Mouse (Mus musculus) stomach, embryonic 16.5 days (tissue): ENCODE results near the gene Arpc4. TPM values are rescaled to one million over a fixed set of nuclear protein-coding genes. Genes with fewer than 3 reads are reported as not detected.
"Not testable (repeated sequence)": the region's sequence is repeated elsewhere in the genome, so short reads cannot be mapped to it uniquely, and the experiment has no call there.

Experiments used
- ATAC-seq: fragments of 200-750 bp; cut with Nextera tagmentation; 2 replicates; pipeline ENCODE4 v1.8.0; 2017; ENCODE audit warnings: moderate number of reproducible peaks, moderate TSS enrichment; ENCODE audit not compliant: insufficient read depth, low FRiP score
- H3K27ac ChIP-seq: fragments of 300-500 bp; sonication (generic); 2 replicates; pipeline ENCODE4 v1.5.1; 2014; ENCODE audit warnings: low read length
- H3K27me3 ChIP-seq: fragments of 300-500 bp; sonication (generic); 2 replicates; pipeline ENCODE4 v1.6.1; 2014; ENCODE audit warnings: low read length, control low read depth, mixed read lengths; ENCODE audit not compliant: control insufficient read depth, insufficient read depth
- H3K36me3 ChIP-seq: fragments of 300-500 bp; sonication (generic); 2 replicates; pipeline ENCODE4 v1.6.1; 2014; ENCODE audit warnings: low read length; ENCODE audit not compliant: control insufficient read depth, insufficient read depth
- H3K4me1 ChIP-seq: fragments of 300-500 bp; sonication (generic); 2 replicates; pipeline ENCODE4 v1.6.1; 2014; ENCODE audit warnings: low read length, control low read depth, mixed read lengths; ENCODE audit not compliant: control insufficient read depth, insufficient read depth
- H3K4me2 ChIP-seq: fragments of 300-500 bp; sonication (generic); 2 replicates; pipeline ENCODE4 v1.6.1; 2014; ENCODE audit warnings: low read depth, low read length, mixed read lengths
- H3K4me3 ChIP-seq: fragments of 300-500 bp; sonication (generic); replicated peaks from 2 replicates; pipeline ENCODE4 v1.5.1; 2014; ENCODE audit warnings: mild to moderate bottlenecking, low read length
- H3K9ac ChIP-seq: fragments of 300-500 bp; sonication (generic); 2 replicates; pipeline ENCODE4 v1.6.1; 2014; ENCODE audit warnings: low read length
- H3K9me3 ChIP-seq: fragments of 300-500 bp; sonication (generic); replicated peaks from 2 replicates; pipeline ENCODE4 v1.6.1; 2016; ENCODE audit warnings: low read length, control low read depth; ENCODE audit not compliant: control insufficient read depth
- WGBS: fragments of 180-500 bp; shearing (Covaris S2); extraction: QIAGEN DNeasy Blood & Tissue Kit; methylation state at CpG from one replicate; pipeline ENCODE4 v1.1.7; 2014; 5-methylcytosine and 5-hydroxymethylcytosine counted together
- polyA plus RNA-seq: library from polyadenylated mRNA; unstranded; fragments of >200 nt; fragmentation: Nextera tagmentation; extraction: Ambion mirVana; gene quantifications from 2 replicates; pipeline ENCODE4 v1.2.1, GENCODE M21; 2015

Arpc4 gene
- 377 and 396 TPM in 2 replicates for polyA plus RNA-seq

- Histone ChIP-seq H3K4me3 (peak within 1 kb of the TSS; percentile 100), H3K4me1 (peaks cover 15% of the 10 kb centered on the region; the same call in 1 of the 2 replicates), H3K27me3 (no peaks in the 10 kb centered on the region), H3K36me3 (peaks cover 28% of the 10 kb centered on the region), H3K27ac (peak within 1 kb of the TSS; percentile 98), H3K9ac (peak within 1 kb of the TSS; percentile 96), H3K9me3 (no peaks in the 10 kb centered on the region), H3K4me2 (peak within 1 kb of the TSS; percentile 85)
- under 1% methylated on average over 61 of the region's 61 CpGs for WGBS
- peak; percentile 96 for ATAC-seq
Measured at GRCm38 (mm10) chr6:113377496-113378385, at the start of gene Arpc4, which contains the start of gene Tada3. Gene Arpc4 (plus strand): TSS chr6:113378115. Gene Tada3 (minus strand): TSS chr6:113377883.

GRCm38 (mm10) chr6:113329396-113329795, 48.5 kb upstream of the Arpc4 start:
- H3K27me3 ChIP-seq: no peaks in the 10 kb centered on the region
- no peaks in the 10 kb centered on the region for H3K9me3 ChIP-seq
- WGBS: 73% methylated on average over 1 of the region's 1 CpGs
- no peak overlapping the region for H3K4me2 ChIP-seq
- peaks cover 3% of the 10 kb centered on the region for H3K36me3 ChIP-seq
- no peak overlapping the region for H3K9ac ChIP-seq
- no peak overlapping the region for H3K4me3 ChIP-seq
- H3K27ac ChIP-seq: no peak overlapping the region
- no peak for ATAC-seq
- peaks cover 8% of the 10 kb centered on the region; the same call in 1 of the 2 replicates for H3K4me1 ChIP-seq

GRCm38 (mm10) chr6:113330547-113330946, 47.4 kb upstream of the Arpc4 start:
- WGBS: 40% methylated on average over 2 of the region's 2 CpGs
- peaks cover 3% of the 10 kb centered on the region for H3K36me3 ChIP-seq

DNA sequence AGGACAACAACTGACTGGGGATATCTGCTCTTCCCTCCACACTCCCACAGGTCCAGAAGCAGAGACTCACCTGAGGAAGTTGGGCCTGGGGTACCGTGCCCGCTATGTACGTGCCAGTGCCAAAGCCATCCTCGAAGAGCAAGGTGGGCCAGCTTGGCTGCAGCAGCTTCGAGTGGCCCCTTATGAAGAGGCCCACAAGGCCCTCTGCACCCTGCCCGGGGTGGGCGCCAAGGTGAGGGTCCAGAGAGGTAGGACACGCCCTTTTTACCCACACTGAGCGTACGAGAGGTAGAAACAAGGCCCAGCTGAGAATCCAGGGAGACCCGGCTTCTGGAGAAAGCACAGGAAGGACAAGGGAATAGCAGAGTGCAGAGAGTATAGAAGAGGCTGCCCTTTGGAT, 46.2 kb upstream of the Arpc4 start:
- Histone ChIP-seq H3K9me3 (no peaks in the 10 kb centered on the region), H3K27ac (no peak overlapping the region), H3K4me3 (no peak overlapping the region), H3K4me2 (no peak overlapping the region), H3K27me3 (no peaks in the 10 kb centered on the region), H3K36me3 (peaks cover 9% of the 10 kb centered on the region), H3K4me1 (peaks cover 8% of the 10 kb centered on the region; the same call in 1 of the 2 replicates), H3K9ac (no peak overlapping the region)
- ATAC-seq: no peak
- 86% methylated on average over 11 of the region's 11 CpGs for WGBS

More at GRCm38 (mm10) chr6:113330547-113330946, 47.4 kb upstream of the Arpc4 start:
- no peak overlapping the region for H3K27ac ChIP-seq
- no peak overlapping the region for H3K4me2 ChIP-seq
- no peak overlapping the region for H3K9ac ChIP-seq
- no peaks in the 10 kb centered on the region for H3K27me3 ChIP-seq
- no peak for ATAC-seq
- H3K4me3 ChIP-seq: no peak overlapping the region
- peaks cover 8% of the 10 kb centered on the region; the same call in 1 of the 2 replicates for H3K4me1 ChIP-seq
- no peaks in the 10 kb centered on the region for H3K9me3 ChIP-seq

DNA sequence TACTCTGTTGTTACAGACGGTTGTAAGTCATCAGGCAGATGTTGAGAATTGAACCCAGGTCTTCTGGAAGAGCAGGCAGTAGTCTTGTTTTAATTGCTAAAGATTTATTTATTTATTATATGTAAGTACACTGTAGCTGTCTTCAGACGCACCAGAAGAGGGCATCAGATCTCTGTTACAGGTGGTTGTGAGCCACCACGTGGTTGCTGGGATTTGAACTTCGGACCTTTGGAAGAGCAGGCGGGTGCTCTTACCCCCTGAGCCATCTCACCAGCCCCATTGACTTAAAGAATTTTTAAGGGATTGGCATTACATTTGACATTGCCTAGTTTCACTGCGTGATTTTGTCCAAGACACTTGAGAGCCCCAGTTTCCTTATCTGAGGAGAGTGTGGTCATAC, 45.2 kb upstream of the Arpc4 start:
- ATAC-seq: not testable (repeated sequence)
- 71% methylated on average over 6 of the region's 6 CpGs for WGBS

GRCm38 (mm10) chr6:113333137-113333950, 44.6 kb upstream of the Arpc4 start:
- peak overlapping the region; percentile 58 for H3K27ac ChIP-seq
- H3K36me3 ChIP-seq: peaks cover 9% of the 10 kb centered on the region
- ATAC-seq: peak; percentile 80
- no peaks in the 10 kb centered on the region for H3K9me3 ChIP-seq
- H3K9ac ChIP-seq: no peak overlapping the region
- WGBS: 55% methylated on average over 14 of the region's 14 CpGs
- peaks cover 5% of the 10 kb centered on the region; the same call in 1 of the 2 replicates for H3K4me1 ChIP-seq
- no peaks in the 10 kb centered on the region for H3K27me3 ChIP-seq
- no peak overlapping the region for H3K4me2 ChIP-seq
- H3K4me3 ChIP-seq: no peak overlapping the region

More for the DNA sequence above, 45.2 kb upstream of the Arpc4 start:
- not testable (repeated sequence) for H3K9me3 ChIP-seq, H3K27me3 ChIP-seq, H3K4me2 ChIP-seq, H3K4me1 ChIP-seq, H3K9ac ChIP-seq, H3K36me3 ChIP-seq, H3K4me3 ChIP-seq
- H3K27ac ChIP-seq: peak overlapping the region; percentile 58; the same call in 1 of the 2 replicates

DNA sequence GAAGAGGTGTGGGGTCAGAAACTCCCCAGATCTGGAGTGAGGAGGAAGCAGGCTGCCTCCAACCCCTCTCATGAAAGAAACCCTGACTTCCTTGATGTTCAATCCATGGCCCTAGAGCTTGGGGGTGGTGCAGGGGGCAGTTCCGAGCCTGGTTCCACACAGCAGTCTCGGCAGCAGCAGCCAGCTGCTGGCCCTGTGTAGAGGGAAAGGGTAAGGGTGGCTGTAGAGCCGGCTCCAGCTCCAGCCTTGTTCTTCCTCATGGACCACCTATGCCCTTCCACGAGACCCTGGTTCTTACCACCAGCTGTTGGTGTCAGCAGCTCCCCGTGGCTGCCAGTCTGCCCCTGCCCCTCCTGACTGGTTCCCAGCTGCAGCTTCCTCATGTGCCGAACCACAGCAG, 43.7 kb upstream of the Arpc4 start:
- Histone ChIP-seq H3K36me3 (peaks cover 12% of the 10 kb centered on the region), H3K4me3 (no peak overlapping the region), H3K9ac (no peak overlapping the region), H3K4me1 (peaks cover 5% of the 10 kb centered on the region; the same call in 1 of the 2 replicates), H3K4me2 (no peak overlapping the region), H3K9me3 (no peaks in the 10 kb centered on the region), H3K27me3 (no peaks in the 10 kb centered on the region), H3K27ac (no peak overlapping the region)
- ATAC-seq: no peak
- WGBS: 66% methylated on average over 6 of the region's 6 CpGs

DNA sequence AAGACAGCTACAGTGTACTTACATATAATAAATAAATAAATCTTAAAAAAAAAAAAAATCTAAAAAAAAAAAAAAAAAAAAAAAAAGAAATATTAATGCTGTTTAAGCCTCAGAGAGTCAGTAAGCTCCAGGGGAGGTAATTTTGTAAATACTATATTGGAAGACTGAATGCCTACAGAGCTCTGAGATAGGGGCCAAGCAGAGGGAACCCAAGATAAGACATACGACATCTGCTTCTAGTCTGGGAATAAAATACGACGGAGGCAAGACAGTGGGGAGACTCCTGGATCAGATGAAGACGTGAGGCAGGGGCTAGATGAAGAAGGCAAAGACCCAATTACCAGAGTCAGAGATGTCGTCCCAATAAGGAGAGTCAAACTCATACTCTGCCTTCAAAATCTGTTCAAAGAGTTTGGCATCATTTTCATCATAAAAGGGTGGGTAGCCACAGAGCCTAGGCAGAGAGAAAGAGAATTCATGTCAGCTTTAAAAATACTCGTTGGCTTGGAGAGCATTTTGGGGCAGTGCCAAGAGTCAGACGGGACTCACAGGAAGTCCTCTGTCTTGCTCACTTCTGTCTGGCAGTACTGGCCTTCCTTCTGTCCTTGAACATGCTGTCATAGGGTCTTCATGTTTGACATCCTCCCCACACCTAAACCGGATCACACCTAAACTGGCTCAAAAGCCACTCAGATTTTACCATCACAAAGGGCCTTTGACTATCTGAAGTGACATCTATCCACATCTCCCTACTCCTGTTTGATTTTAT, 40.9 kb upstream of the Arpc4 start:
- Histone ChIP-seq H3K27ac (no peak overlapping the region), H3K4me1 (peaks cover 10% of the 10 kb centered on the region; the same call in 1 of the 2 replicates), H3K4me3 (no peak overlapping the region), H3K27me3 (no peaks in the 10 kb centered on the region), H3K9ac (no peak overlapping the region), H3K36me3 (peaks cover 9% of the 10 kb centered on the region), H3K4me2 (no peak overlapping the region), H3K9me3 (no peaks in the 10 kb centered on the region)
- no peak for ATAC-seq
- WGBS: 54% methylated on average over 8 of the region's 8 CpGs
